Mouse (Mus musculus) heart, embryonic 14.5 days (tissue): ENCODE results near the gene 4833423E24Rik. TPM values are rescaled to one million over a fixed set of nuclear protein-coding genes. Genes with fewer than 3 reads are reported as not detected.

ENCODE experiments used
- ATAC-seq: fragments of 200-750 bp; cut with Nextera tagmentation; 2 replicates; pipeline ENCODE4 v1.8.0; 2017; ENCODE audit warnings: low read depth, moderate TSS enrichment; ENCODE audit not compliant: insufficient number of reproducible peaks, insufficient read depth, low FRiP score
- H3K27ac ChIP-seq, 2 experiments: fragments of 200-500 bp in 1 of 2; fragments of 300-500 bp in 1 of 2; sonication (generic) in 1 of 2; replicated peaks in 1 of 2; 2 replicates each; pipeline ENCODE4 v1.5.1; 2012 to 2014; ENCODE audit warnings: low read depth in 2 of 2, low read length in 2 of 2, control low read depth in 1 of 2, mild to moderate bottlenecking in 1 of 2, mixed read lengths in 1 of 2; ENCODE audit not compliant: control insufficient read depth in 1 of 2, insufficient read depth in 1 of 2
- H3K27me3 ChIP-seq: fragments of 300-500 bp; sonication (generic); 2 replicates; pipeline ENCODE4 v1.6.1; 2014; ENCODE audit warnings: mild to moderate bottlenecking, low read length, control low read depth; ENCODE audit not compliant: control insufficient read depth, insufficient read depth
- H3K36me3 ChIP-seq: fragments of 300-500 bp; sonication (generic); 2 replicates; pipeline ENCODE4 v1.6.1; 2014; ENCODE audit warnings: mild to moderate bottlenecking, control low read depth, low read length, mixed read lengths; ENCODE audit not compliant: control insufficient read depth, insufficient read depth
- H3K4me1 ChIP-seq, 2 experiments: fragments of 200-500 bp in 1 of 2; fragments of 300-500 bp in 1 of 2; sonication (generic) in 1 of 2; 2 replicates each; pipeline ENCODE4 v1.6.1; 2012 to 2014; ENCODE audit warnings: low read length in 2 of 2, control low read depth in 1 of 2, mixed read lengths in 1 of 2; ENCODE audit not compliant: control insufficient read depth in 2 of 2, insufficient read depth in 2 of 2
- H3K4me2 ChIP-seq: fragments of 300-500 bp; sonication (generic); 2 replicates; pipeline ENCODE4 v1.6.1; 2014; ENCODE audit warnings: mild to moderate bottlenecking, low read length
- H3K4me3 ChIP-seq, 2 experiments: fragments of 200-500 bp in 1 of 2; fragments of 300-500 bp in 1 of 2; sonication (generic) in 1 of 2; 2 replicates each; pipeline ENCODE4 v1.5.1; 2012 to 2014; ENCODE audit warnings: low read length in 2 of 2, mild to moderate bottlenecking in 2 of 2, control low read depth in 1 of 2, low read depth in 1 of 2, moderate library complexity in 1 of 2; ENCODE audit not compliant: control insufficient read depth in 1 of 2, insufficient read depth in 1 of 2
- H3K9ac ChIP-seq: fragments of 300-500 bp; sonication (generic); 2 replicates; pipeline ENCODE4 v1.6.1; 2014; ENCODE audit warnings: mild to moderate bottlenecking, low read length
- H3K9me3 ChIP-seq: fragments of 300-500 bp; sonication (generic); 2 replicates; pipeline ENCODE4 v1.6.1; 2016; ENCODE audit warnings: low read length, control low read depth; ENCODE audit not compliant: control insufficient read depth
- WGBS: fragments of 180-500 bp; shearing (Covaris S2); extraction: QIAGEN DNeasy Blood & Tissue Kit; methylation state at CpG from one replicate; pipeline ENCODE4 v1.1.7; 2014; 5-methylcytosine and 5-hydroxymethylcytosine counted together
- polyA plus RNA-seq: library from polyadenylated mRNA; unstranded; fragments of >200 nt; fragmentation: Nextera tagmentation; extraction: Ambion mirVana; gene quantifications from 2 replicates; pipeline ENCODE4 v1.2.1, GENCODE M21; 2014

4833423E24Rik gene
- polyA plus RNA-seq, 1 experiment from 2014 or later, result not detected

GRCm38 (mm10) chr2:85518292-85518691 lies 532 bp downstream of the 4833423E24Rik start:
- no peaks in the 10 kb centered on the region for H3K36me3 ChIP-seq
- H3K4me2 ChIP-seq, result no peak overlapping the region
- H3K27ac ChIP-seq, result no peak overlapping the region
- H3K4me3 ChIP-seq, result no peak overlapping the region
- no peak overlapping the region for H3K9ac ChIP-seq
- 75% methylated on average over 10 of the region's 10 CpGs for WGBS
- no peaks in the 10 kb centered on the region for H3K4me1 ChIP-seq
- H3K9me3 ChIP-seq, result no peaks in the 10 kb centered on the region
- H3K27me3 ChIP-seq, result no peaks in the 10 kb centered on the region
- no peak for ATAC-seq

DNA sequence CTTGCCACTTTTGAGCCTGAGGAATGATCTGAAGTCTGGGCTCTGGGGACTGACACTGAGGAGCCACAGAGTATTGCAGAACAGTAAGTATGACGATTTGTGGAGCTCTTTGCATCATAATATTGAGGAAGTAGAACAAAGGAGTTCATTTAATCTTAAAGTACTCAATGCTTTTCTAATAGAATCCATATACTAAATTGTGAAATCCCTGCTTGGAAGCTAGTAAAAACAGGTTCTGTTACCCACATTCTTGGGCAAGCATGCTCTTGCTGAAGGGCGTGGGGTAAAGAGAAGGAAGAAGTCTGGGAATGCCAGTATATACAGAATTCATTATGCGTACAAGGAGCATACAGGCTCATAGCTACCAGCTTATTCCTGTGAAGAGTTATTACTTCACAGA lies 8.4 kb downstream of the 4833423E24Rik start:
- H3K4me1 ChIP-seq, result no peaks in the 10 kb centered on the region
- no peak overlapping the region for H3K4me2 ChIP-seq
- H3K9me3 ChIP-seq, result no peaks in the 10 kb centered on the region
- H3K27ac ChIP-seq, result no peak overlapping the region
- H3K36me3 ChIP-seq, result no peaks in the 10 kb centered on the region
- ATAC-seq, result no peak
- no peaks in the 10 kb centered on the region for H3K27me3 ChIP-seq
- WGBS, result 67% methylated on average over 3 of the region's 3 CpGs
- H3K9ac ChIP-seq, result no peak overlapping the region
- no peak overlapping the region for H3K4me3 ChIP-seq

- Histone ChIP-seq H3K9ac (no peak overlapping the region), H3K27me3 (no peaks in the 10 kb centered on the region), H3K4me1 (no peaks in the 10 kb centered on the region), H3K9me3 (no peaks in the 10 kb centered on the region), H3K27ac (no peak overlapping the region), H3K4me3 (no peak overlapping the region), H3K36me3 (no peaks in the 10 kb centered on the region), H3K4me2 (no peak overlapping the region)
- 68% methylated on average over 5 of the region's 5 CpGs for WGBS
- no peak for ATAC-seq
Measured at GRCm38 (mm10) chr2:85490396-85490795, 28.4 kb downstream of the 4833423E24Rik start.

- Histone ChIP-seq H3K4me3 (no peak overlapping the region), H3K4me2 (no peak overlapping the region), H3K9ac (no peak overlapping the region), H3K4me1 (no peaks in the 10 kb centered on the region), H3K36me3 (no peaks in the 10 kb centered on the region), H3K27me3 (no peaks in the 10 kb centered on the region), H3K9me3 (0 out of 2 replicates have a peak, but pooled peaks cover 4% of the 10 kb centered on the region), H3K27ac (no peak overlapping the region)
- WGBS, result 75% methylated on average over 3 of the region's 3 CpGs
- no peak for ATAC-seq
Measured at GRCm38 (mm10) chr2:85466801-85467325, 52.0 kb downstream of the 4833423E24Rik start.

GRCm38 (mm10) chr2:85443539-85443938 lies 75.3 kb downstream of the 4833423E24Rik start, which contains the start of gene Olfr995:
Gene Olfr995 (minus strand): TSS chr2:85443639.
- H3K27me3 ChIP-seq, result no peaks in the 10 kb centered on the region
- no peak within 1 kb of the TSS for H3K4me2 ChIP-seq
- no peak within 1 kb of the TSS for H3K4me3 ChIP-seq
- H3K36me3 ChIP-seq, result no peaks in the 10 kb centered on the region
- no peaks in the 10 kb centered on the region for H3K9me3 ChIP-seq
- ATAC-seq, result no peak
- H3K9ac ChIP-seq, result no peak within 1 kb of the TSS
- no peak within 1 kb of the TSS for H3K27ac ChIP-seq
- 19% methylated on average over 1 of the region's 1 CpGs for WGBS
- H3K4me1 ChIP-seq, result no peaks in the 10 kb centered on the region

- Histone ChIP-seq H3K9ac (no peak overlapping the region), H3K36me3 (no peaks in the 10 kb centered on the region), H3K27ac (no peak overlapping the region), H3K4me2 (no peak overlapping the region), H3K9me3 (no peaks in the 10 kb centered on the region), H3K4me1 (no peaks in the 10 kb centered on the region), H3K4me3 (no peak overlapping the region), H3K27me3 (no peaks in the 10 kb centered on the region)
- ATAC-seq, result no peak
Measured at GRCm38 (mm10) chr2:85442546-85442945, 76.3 kb downstream of the 4833423E24Rik start.

GRCm38 (mm10) chr2:85436351-85436750 lies 82.5 kb downstream of the 4833423E24Rik start, which contains the start of gene Olfr994:
Gene Olfr994 (minus strand): TSS chr2:85436451.
- Histone ChIP-seq H3K4me3 (no peak within 1 kb of the TSS), H3K4me2 (no peak within 1 kb of the TSS), H3K36me3 (no peaks in the 10 kb centered on the region), H3K9me3 (no peaks in the 10 kb centered on the region), H3K4me1 (no peaks in the 10 kb centered on the region), H3K27me3 (no peaks in the 10 kb centered on the region), H3K27ac (no peak within 1 kb of the TSS), H3K9ac (no peak within 1 kb of the TSS)
- WGBS, result 81% methylated on average over 3 of the region's 3 CpGs
- ATAC-seq, result no peak
